Mouse (Mus musculus): ENCODE results near the gene Defb26. TPM values are rescaled to one million over a fixed set of nuclear protein-coding genes. Genes with fewer than 3 reads are reported as not detected.
A peak's percentile ranks its signal among the peaks of the same experiment; 100 is the strongest.

The Defb26 gene
- total RNA-seq, 2 experiments from 2014 or later, result not detected

- DNase-seq (ENCODE audit: low spot score in 2 of 2), result peak; percentile 51 to 85
These were observed 40.5 kb downstream of the Defb26 start for GRCm38 (mm10) chr2:152470973-152471372.

- DNase-seq (ENCODE audit: low spot score in 2 of 2), result no peak
These were observed 46.8 kb downstream of the Defb26 start, which contains the start of gene Defb23 for GRCm38 (mm10) chr2:152464570-152465150. Gene Defb23, minus strand, starts transcription at chr2:152464620.

- DNase-seq (ENCODE audit: low spot score in 2 of 2), result no peak
These were observed 52.3 kb downstream of the Defb26 start for GRCm38 (mm10) chr2:152459241-152459640.

Other genes with a start within 250 kb of the Defb26 start
- gene Tbc1d20, start 217.9 kb downstream of the Defb26 start, total RNA-seq (2021), result 10 to 100 TPM; 50.8 to 54.8 TPM
- 100 to 1,000 TPM; 100 to 110 TPM for gene Rbck1, start 179.0 kb downstream of the Defb26 start, total RNA-seq (2021)
- under 1 TPM in 1 of 2 experiments, not detected in 1; 0.69 TPM for gene Trib3, start 167.7 kb downstream of the Defb26 start, total RNA-seq (2021)
- 100 to 1,000 TPM in 1 of 2 experiments, 10 to 100 TPM in 1; 95.7 to 106 TPM for gene Nrsn2, start 135.1 kb downstream of the Defb26 start, total RNA-seq (2021)
- gene Sox12, start 113.6 kb downstream of the Defb26 start, total RNA-seq (2021), result 10 to 100 TPM; 15.0 to 15.6 TPM
- 10 to 100 TPM; 10.2 to 10.6 TPM for gene Zcchc3, start 96.7 kb downstream of the Defb26 start, total RNA-seq (2021)
- 1 to 10 TPM; 1.7 to 2.3 TPM for gene 6820408C15Rik, start 96.1 kb downstream of the Defb26 start, total RNA-seq (2021)
- gene Defb23, start 47.1 kb downstream of the Defb26 start, total RNA-seq (2021), result not detected
- gene Defb20, start 34.6 kb downstream of the Defb26 start, total RNA-seq (2021), result not detected
- not detected for gene Defb22, start 21.6 kb downstream of the Defb26 start, total RNA-seq (2021)
- not detected for gene Defb28, start 6.6 kb upstream of the Defb26 start, total RNA-seq (2021)
- gene Defb29, start 28.4 kb upstream of the Defb26 start, total RNA-seq (2021), result not detected
- not detected for gene Gm17416, start 57.6 kb upstream of the Defb26 start, total RNA-seq (2021)
- gene Defb21, start 61.1 kb upstream of the Defb26 start, total RNA-seq (2021), result not detected
- gene Defb19, start 68.6 kb upstream of the Defb26 start, total RNA-seq (2021), result not detected
- not detected for gene Defb45, start 87.7 kb upstream of the Defb26 start, total RNA-seq (2021)
- gene Defb36, start 92.6 kb upstream of the Defb26 start, total RNA-seq (2021), result not detected
- not detected for gene Defb25, start 111.4 kb upstream of the Defb26 start, total RNA-seq (2021)
- gene Rem1, start 115.3 kb upstream of the Defb26 start, total RNA-seq (2021), result under 1 TPM; 0.74 to 0.79 TPM
- 10 to 100 TPM; 75.0 to 76.0 TPM for gene H13, start 157.8 kb upstream of the Defb26 start, total RNA-seq (2021)
- gene Mcts2, start 175.3 kb upstream of the Defb26 start, total RNA-seq (2021), result 10 to 100 TPM; 18.3 to 19.2 TPM
- gene Id1, start 224.6 kb upstream of the Defb26 start, total RNA-seq (2021), result 10 to 100 TPM; 19.5 to 22.3 TPM
- gene Cox4i2, start 242.5 kb upstream of the Defb26 start, total RNA-seq (2021), result 1 to 10 TPM; 1.1 to 2.3 TPM

Data from layer of hippocampus, adult 18-20 months (tissue).